Mouse (Mus musculus): ENCODE measurements around the gene Actr1a. TPM values are rescaled to one million over a fixed set of nuclear protein-coding genes. Genes with fewer than 3 reads are reported as not detected.

Actr1a gene
- polyA plus RNA-seq, 1 experiment, result not detected

- H3K27ac ChIP-seq (ENCODE audit: insufficient read depth, low read depth, low read length), result peak overlapping the region; percentile 94
- peaks cover 36% of the 10 kb centered on the region for H3K4me1 ChIP-seq (ENCODE audit: control insufficient read depth, insufficient read depth, low read length)
- TF ChIP-seq CTCF (IDR thresholded peaks at IDR 0.05; ENCODE audit: insufficient read depth, low read depth, low read length) (no peak), POLR2A (IDR thresholded peaks at IDR 0.05; ENCODE audit: insufficient read depth, low read depth, low read length) (no peak)
- WGBS, result 10% methylated on average over 14 of the region's 14 CpGs
- peak overlapping the region; percentile 81 for H3K4me3 ChIP-seq (ENCODE audit: insufficient read depth, low read depth, low read length)
These were observed 68.0 kb downstream of the Actr1a start for GRCm38 (mm10) chr19:46327531-46328064.

Other genes with a start within 250 kb of the Actr1a start
- not detected in 2 replicates for gene Pitx3, start 247.4 kb downstream of the Actr1a start, polyA plus RNA-seq (2012; ENCODE audit: insufficient read depth, insufficient read length, low replicate concordance, missing spikeins)
- 348 TPM in 1 of 2 replicates, not detected in the other for gene Gbf1, start 243.2 kb downstream of the Actr1a start, polyA plus RNA-seq (2012; ENCODE audit: insufficient read depth, insufficient read length, low replicate concordance, missing spikeins)
- not detected in 2 replicates for gene Nfkb2, start 91.4 kb downstream of the Actr1a start, polyA plus RNA-seq (2012; ENCODE audit: insufficient read depth, insufficient read length, low replicate concordance, missing spikeins)
- gene Psd, start 68.6 kb downstream of the Actr1a start, polyA plus RNA-seq (2012; ENCODE audit: insufficient read depth, insufficient read length, low replicate concordance, missing spikeins), result not detected in 2 replicates
- not detected in 2 replicates for gene Fbxl15, start 67.6 kb downstream of the Actr1a start, polyA plus RNA-seq (2012; ENCODE audit: insufficient read depth, insufficient read length, low replicate concordance, missing spikeins)
- gene Cuedc2, start 57.0 kb downstream of the Actr1a start, polyA plus RNA-seq (2012; ENCODE audit: insufficient read depth, insufficient read length, low replicate concordance, missing spikeins), result not detected in 2 replicates
- not detected in 2 replicates for gene Mfsd13a, start 54.6 kb downstream of the Actr1a start, polyA plus RNA-seq (2012; ENCODE audit: insufficient read depth, insufficient read length, low replicate concordance, missing spikeins)
- not detected in 2 replicates for gene 2310034G01Rik, start 45.4 kb downstream of the Actr1a start, polyA plus RNA-seq (2012; ENCODE audit: insufficient read depth, insufficient read length, low replicate concordance, missing spikeins)
- gene Sufu, start 1.1 kb upstream of the Actr1a start, polyA plus RNA-seq (2012; ENCODE audit: insufficient read depth, insufficient read length, low replicate concordance, missing spikeins), result not detected in 2 replicates
- gene Trim8, start 106.0 kb upstream of the Actr1a start, polyA plus RNA-seq (2012; ENCODE audit: insufficient read depth, insufficient read length, low replicate concordance, missing spikeins), result not detected in 2 replicates
- gene Arl3, start 177.4 kb upstream of the Actr1a start, polyA plus RNA-seq (2012; ENCODE audit: insufficient read depth, insufficient read length, low replicate concordance, missing spikeins), result not detected in 2 replicates
- gene Sfxn2, start 177.6 kb upstream of the Actr1a start, polyA plus RNA-seq (2012; ENCODE audit: insufficient read depth, insufficient read length, low replicate concordance, missing spikeins), result not detected in 2 replicates
- 293 TPM in 1 of 2 replicates, not detected in the other for gene Wbp1l, start 203.3 kb upstream of the Actr1a start, polyA plus RNA-seq (2012; ENCODE audit: insufficient read depth, insufficient read length, low replicate concordance, missing spikeins)